Mouse (Mus musculus): Measurements from ENCODE around the gene Rab4a.
A peak's percentile ranks its signal among the peaks of the same experiment; 100 is the strongest.

The Rab4a gene

GRCm38 (mm10) chr8:123805718-123806373 is at the start of gene Rab4a:
Rab4a (plus strand) TSS chr8:123805985.
- DNase-seq (ENCODE audit: low spot score) = peak; percentile 92

DNA sequence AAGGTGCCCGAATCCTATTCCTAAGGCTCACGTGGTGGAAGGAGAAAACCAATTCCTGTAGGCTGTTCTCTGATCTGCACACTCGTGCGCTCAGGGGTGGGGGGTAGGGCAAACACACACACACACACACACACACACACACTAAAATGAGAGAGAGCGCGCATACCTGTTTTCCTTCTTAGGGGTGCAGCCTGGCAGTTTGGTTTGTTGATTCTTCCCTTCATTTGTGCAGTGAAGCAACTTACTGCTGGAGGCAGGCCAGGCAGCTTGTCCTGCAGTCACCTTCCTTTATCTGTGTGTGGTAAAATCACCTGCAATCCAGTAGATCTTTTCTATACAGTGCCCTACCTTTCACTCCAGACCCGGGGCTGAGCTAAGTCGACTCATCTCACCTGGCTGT is 48.9 kb upstream of the Rab4a start:
- DNase-seq (ENCODE audit: low spot score) = no peak

DNA sequence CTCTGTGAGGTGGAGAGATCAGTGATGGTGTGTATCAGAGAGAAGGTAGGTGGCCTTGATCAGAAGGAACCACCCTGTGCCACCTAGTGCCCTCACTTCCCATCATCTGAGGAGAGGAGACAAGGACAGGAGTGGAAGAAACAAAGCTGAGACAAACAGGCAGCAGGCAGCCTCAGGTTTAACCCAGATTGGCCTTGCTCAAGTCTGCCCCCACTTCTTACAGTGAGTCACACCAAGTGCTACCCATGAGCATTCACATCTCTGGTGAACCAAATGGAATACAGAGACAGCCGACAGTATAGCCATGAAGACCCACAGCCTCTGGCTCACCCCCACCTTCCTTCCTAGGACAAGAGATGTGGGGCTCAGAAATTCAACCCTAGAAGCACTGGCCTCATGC is 46.9 kb upstream of the Rab4a start:
- DNase-seq (ENCODE audit: low spot score) = no peak

DNA sequence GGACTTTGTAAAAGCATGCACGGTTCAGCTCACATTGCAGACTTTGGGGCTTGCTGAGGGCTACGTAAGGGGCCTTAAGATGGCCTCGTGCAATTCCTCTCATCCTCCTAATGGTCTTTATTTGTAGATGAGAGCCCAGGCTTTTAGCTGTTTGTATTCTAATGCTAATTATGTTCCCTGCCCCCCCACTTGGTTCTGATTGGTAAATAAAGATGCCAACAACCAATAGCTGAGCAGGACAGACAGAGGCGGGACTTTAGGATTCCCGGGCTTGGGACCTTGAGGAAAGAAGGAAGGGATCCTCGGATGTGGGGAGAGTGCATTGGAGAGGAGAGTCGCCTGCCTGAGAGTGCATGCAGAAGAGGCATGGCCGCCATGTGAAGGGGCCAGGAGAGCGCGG is 45.9 kb upstream of the Rab4a start:
- no peak for DNase-seq (ENCODE audit: low spot score)

GRCm38 (mm10) chr8:123760579-123760978 is 45.2 kb upstream of the Rab4a start:
- no peak for DNase-seq (ENCODE audit: low spot score)

- DNase-seq (ENCODE audit: low spot score) = no peak
Observed at GRCm38 (mm10) chr8:123761266-123761882, 44.4 kb upstream of the Rab4a start.

GRCm38 (mm10) chr8:123761883-123762270 is 43.9 kb upstream of the Rab4a start:
- no peak for DNase-seq (ENCODE audit: low spot score)

GRCm38 (mm10) chr8:123763355-123763754 is 42.4 kb upstream of the Rab4a start:
- DNase-seq (ENCODE audit: low spot score) = no peak

DNA sequence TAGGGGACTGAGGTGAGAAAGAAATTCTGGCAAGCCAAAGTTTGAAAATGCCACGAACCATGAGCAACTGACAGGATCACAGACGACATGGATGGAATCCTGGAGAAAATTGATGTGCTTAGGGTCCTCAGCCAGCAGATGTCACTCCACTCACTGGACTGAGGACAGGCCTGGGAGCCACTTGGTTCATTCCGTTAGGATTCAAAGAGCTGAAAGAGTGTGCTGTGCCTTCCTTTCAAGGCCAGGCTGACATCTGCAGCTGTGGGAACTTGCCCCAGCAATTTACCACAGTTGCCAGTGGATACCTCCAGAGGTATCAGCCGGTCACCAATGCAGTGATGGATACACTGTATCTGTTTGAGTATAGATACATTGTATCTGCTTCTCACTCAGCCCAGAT is 41.1 kb upstream of the Rab4a start:
- peak; percentile 64 for DNase-seq (ENCODE audit: low spot score)

GRCm38 (mm10) chr8:123766516-123766915 is 39.3 kb upstream of the Rab4a start:
- DNase-seq (ENCODE audit: low spot score) = no peak

DNA sequence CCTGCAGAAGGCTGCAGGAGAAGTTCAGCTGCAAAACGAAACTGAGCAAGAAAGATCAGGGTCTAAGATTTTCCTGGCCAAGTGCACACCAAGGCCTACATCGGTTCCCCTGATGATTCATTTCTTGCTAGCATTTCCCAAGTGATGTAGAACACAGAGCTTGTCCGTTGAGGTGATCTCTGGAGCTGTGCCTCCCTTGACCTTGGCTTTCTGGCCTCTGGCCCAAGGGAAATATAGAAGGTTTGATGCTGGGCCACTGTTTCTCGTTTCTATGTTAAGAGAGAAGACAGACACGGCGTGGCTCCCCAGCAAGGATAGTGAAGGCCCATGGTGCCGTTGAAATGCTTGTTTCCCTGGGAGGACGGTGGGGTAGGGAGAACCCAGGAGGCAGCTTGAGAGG is 37.9 kb upstream of the Rab4a start:
- no peak for DNase-seq (ENCODE audit: low spot score)

DNA sequence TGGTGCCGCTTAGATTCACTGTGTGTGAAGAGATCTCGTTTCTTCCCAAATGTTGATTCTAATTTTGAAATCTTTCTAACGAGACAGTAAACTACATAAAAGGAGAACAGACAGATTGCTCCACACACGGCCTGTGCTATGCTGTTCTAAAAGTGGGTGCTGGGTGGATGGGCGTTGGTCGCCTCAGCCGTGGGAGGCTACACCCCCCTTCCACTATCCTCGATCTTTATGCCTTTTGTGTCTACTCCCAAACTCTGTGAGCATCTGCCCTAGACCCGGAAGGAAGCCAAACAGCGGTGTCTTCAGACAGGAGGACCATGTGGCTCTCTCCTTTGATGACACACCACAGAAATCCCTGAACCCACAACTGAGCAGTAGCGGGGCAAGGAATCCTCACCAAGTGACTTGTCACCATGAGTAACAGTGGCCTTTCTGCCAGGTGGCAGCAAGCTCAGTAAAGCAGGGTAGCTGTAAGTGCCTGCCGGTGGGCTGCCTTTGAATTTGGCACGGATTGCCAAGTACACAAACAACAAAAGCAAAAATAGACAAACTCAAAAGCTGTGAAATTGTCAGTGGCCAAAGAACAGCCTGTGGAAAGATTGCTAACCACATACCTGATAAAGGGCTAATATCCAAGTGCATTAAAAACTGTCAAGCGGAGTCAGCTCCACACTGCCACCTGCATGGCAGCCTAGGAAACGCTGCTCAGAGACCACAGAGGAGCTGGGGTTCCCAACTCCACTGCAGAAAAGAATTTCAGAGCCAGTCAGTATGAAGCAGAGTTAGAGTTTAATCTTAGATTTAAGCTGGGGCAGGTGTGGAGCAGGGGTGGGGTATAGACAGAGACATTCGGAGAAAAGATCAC is 37.1 kb upstream of the Rab4a start:
- DNase-seq (ENCODE audit: low spot score) = peak; percentile 79

- DNase-seq (ENCODE audit: low spot score) = no peak
Observed at GRCm38 (mm10) chr8:123773468-123773867, 32.3 kb upstream of the Rab4a start.

GRCm38 (mm10) chr8:123774491-123774890 is 31.3 kb upstream of the Rab4a start:
- DNase-seq (ENCODE audit: low spot score) = no peak

GRCm38 (mm10) chr8:123777319-123777718 is 28.5 kb upstream of the Rab4a start:
- DNase-seq (ENCODE audit: low spot score) = no peak

DNA sequence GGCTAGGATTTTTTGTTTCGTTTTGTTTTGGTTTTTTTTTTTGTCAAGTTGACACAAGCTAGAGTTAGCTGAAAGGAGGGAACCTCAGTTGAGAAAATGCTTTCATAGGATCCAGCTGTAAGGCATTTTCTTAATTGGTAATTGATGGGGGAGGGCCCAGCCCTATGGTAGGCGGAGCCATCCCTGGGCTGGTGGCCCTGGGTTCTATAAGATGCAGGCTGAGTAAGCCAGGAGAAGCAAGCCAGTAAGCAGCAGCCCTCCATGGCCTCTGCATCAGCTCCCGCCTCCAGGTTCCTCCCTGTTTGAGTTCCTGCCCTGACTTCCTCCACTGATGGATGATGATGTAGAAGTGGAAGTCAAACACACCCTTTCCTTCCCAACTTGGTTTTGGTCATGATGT is 25.3 kb upstream of the Rab4a start:
- DNase-seq (ENCODE audit: low spot score) = no peak

- DNase-seq (ENCODE audit: low spot score) = no peak
Observed at GRCm38 (mm10) chr8:123781256-123781655, 24.5 kb upstream of the Rab4a start.

DNA sequence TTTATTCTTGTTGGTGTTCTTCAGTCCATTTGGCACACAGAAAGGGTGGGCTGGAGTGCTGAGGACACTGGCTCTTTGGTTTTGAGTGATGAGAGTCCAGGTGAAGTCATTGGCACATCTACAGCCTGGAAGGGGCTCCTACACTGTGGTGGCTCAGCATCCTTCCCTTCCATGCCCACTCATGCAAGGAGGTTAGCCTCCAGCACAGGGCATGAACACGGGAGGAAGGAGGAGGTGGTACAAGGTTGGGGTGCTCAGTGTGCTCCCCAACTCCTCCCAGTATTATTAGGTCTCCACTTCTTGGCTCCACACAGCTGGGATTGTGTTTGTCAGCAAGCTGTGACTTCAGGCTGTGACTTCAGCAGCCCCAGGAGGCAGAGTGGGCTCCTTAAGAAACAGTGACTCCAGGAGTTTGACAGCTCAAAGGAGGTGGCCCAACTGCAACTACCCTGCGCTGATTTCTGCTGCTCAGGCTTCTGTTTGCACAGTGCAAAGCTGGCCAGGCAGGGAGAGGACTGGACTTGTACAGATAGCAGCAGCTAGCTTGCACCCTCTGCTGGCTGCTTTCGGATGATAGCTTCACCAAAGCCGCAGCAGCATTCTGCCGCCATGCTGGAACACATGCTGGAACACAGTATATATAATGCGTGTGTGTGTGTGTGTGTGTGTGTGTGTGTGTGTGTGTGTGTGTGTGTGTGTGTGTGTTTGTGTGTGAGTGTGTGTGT is 22.1 kb upstream of the Rab4a start:
- DNase-seq (ENCODE audit: low spot score) = peak; percentile 89

- no peak for DNase-seq (ENCODE audit: low spot score)
Observed at GRCm38 (mm10) chr8:123786166-123786565, 19.6 kb upstream of the Rab4a start.

DNA sequence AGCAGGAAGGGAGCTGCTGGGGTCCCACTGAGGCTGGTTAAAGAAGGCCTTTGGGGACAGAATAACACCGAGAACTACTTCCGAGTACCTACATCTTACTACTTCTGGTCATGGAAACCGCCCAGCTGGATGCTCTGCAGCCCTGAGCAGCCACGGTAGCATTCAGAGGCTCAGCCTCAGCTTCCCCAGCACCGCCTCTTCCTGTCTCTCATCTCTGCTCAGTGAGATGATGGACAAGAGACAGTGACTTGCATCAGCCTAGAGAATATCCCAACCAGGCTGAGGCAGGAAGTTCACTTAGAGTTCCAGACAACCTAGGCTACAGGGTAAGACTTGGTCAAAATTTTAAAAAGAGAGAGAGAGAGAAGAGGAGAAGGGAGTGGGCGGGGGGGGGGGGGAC is 19.1 kb upstream of the Rab4a start:
- DNase-seq (ENCODE audit: low spot score) = no peak

DNA sequence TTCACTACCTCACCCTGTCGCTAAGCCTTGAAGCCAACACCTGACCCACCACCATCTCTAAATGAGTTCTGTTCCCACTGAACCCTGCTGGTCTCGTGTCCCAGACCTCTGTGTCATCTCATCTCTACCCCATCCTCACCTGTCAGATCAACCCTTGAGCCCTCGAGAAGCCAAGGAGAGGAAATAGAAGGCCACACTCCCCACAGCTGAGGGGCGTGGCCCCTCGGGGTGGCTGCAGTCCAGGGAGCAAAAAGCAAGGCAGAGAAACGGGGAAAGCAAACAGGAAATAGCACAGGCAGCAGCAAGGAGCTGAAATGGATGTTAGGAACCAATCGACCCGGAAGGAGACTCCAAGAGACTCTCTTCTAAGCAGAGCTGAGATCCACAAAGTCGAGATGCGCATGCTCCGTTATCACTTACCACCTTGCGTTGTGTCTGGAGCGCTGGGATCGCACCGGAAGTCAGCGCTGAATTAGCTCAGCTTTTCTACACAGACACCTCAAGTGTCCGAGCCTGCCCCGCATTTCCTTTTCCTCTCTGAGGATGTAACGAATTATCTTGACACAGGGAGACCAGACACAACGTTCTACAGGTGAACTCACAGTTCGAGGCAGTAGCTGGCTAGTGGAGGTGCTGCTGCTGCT is 18.4 kb upstream of the Rab4a start:
- DNase-seq (ENCODE audit: low spot score) = no peak
